Mouse (Mus musculus) monocyte, adult 2 months (primary cell): ENCODE data around the gene Magee2.
"Not testable (repeated sequence)": the region's sequence is repeated elsewhere in the genome, so short reads cannot be mapped to it uniquely, and the experiment has no call there.

Experiments used
- DNase-seq, 2 experiments: peaks; one replicate each; pipeline ENCODE4 v3.0.0; 2022; ENCODE audit warnings: low spot score in 2 of 2, low read depth in 1 of 2

Magee2 gene

DNA sequence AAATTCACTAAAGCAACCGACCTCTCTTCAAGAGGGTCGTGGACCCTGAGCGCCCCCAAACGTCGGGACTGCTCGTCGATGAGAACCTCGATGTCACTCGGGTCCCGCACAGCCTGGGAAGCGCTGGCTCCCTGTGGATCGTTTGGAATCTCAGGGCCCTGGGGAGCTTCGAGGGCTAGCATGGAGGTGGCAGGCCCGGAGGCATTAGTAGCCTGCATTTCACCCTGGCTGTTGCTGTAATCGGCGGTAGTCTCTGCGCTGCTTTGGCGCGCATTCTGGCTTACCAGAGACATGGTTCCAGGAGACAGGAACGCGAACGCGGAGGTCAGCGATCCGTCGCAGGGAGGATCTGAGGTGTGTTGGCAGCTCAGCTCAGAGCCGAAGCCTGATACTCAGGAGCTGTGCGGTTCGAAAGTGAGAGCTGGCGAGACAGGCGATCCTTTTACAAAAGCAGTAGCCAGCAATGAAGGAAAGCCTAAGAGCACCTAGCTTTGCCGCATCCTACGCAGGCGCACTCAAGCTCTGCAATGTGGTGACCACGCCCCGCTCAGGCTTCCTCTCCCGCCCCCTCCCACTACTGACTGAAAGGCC lies at the start of gene Magee2:
Gene Magee2, minus strand, starts transcription at position 517 of the 591 bp plus-strand sequence.
- DNase-seq, result no peak

DNA sequence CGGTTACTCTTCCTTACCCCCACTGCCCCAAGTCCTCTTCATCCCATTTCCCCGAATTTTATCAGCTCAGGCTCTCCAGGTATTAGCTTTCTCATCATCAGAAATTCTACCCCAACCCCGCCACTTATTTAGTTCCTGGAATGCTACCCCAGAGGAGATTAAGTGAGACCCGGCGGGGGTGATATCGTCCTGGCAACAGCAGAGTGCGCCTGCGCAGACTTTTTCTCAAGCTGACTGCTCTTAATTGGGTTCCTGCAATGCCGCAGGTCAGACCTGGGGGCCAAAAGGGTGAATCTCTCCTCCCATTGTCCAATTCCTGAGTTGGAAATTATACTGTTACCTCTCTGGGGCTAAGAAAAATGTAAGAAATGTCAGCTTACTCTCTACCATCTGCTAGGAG lies 3.5 kb downstream of the Magee2 start:
- no peak for DNase-seq

DNA sequence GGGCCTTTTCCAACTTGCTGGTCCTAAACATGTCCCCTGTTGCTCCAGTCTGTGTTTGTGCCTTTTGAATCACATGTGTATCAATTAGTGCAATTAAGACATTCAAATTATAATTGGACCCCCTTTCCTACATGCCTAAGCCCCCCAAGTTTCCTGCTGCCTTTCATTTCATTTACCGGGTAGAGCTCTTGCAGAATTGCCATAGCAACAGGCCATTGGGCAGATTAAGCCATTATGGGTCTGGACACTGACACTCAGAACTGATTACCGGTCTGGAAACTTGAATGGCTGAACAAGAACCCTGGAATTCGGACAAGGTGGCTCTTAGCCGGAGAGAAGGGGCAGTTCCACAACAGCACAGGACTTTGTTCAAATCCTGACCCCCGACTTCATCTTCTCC lies 39.5 kb downstream of the Magee2 start:
- DNase-seq, result not testable (repeated sequence)

DNA sequence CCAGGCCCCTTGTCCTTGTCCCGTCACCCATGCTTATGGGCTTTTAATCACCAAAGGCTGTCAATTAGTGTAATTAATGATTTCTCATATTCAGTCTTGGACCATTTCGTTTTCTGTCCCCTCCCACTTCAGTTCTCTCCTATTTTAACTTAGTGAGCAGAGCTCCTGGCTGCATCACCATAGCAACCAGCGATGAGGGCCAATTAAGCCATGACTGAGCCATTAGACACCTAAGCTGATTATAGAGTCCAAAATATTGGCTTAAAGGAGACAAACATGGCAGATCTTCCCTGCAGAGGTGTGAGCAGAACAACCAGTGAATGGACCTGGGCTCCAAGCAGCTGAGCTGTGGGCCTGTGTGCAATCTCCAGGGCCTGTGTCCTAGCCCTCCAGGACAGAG lies 40.1 kb downstream of the Magee2 start:
- DNase-seq, result not testable (repeated sequence)

DNA sequence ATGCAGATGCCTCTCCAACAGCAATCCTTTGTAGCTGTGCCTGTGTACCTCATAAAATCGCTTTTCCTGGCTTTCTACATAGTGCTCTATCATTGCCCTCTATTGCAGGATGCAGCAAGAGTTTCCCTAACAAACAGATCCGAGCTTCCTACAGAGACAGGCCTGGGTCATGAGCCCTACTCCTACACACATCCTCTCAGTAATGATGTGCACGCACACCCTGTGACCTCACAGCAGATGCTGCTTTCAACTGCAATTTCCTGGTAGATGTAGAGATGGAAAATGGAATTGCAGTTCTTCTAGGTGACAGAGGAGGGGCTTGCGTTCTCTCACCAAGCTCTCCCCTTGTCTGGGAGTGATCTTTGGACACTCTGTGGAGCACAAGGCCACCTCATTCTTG lies 43.4 kb downstream of the Magee2 start:
- not testable (repeated sequence) for DNase-seq
